Mouse (Mus musculus): ENCODE measurements around the gene Scyl3.

The Scyl3 gene

DNA sequence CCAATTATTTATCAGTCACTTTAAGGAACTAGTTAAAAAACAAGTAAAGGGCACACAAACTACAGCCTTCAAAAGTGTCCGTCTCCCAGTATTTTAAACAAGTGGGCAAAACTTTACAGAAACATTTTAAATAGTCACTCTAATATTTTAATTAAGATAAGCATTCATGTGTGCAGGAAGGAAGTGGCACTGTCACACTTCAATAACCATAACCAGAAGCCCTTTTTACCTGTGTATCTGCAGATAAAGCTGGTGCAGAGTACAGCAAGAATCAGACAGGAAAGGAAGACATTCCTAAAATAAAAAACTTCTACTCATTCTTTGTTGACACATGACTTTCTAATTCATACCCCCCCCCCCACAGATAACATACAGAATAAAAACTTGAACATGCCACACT is 47.6 kb downstream of the Scyl3 start:
- H3K36me3 ChIP-seq (ENCODE audit: insufficient read depth, low read length), result peaks cover 62% of the 10 kb centered on the region
- no peaks in the 10 kb centered on the region for H3K9me3 ChIP-seq (ENCODE audit: low read length)
- TF ChIP-seq CTCF (conservative IDR thresholded peaks at IDR 0.05; ENCODE audit: low read length) (no peak), POU5F1 (IDR thresholded peaks at IDR 0.05; ENCODE audit: borderline replicate concordance, low read length) (no peak), NANOG (IDR thresholded peaks at IDR 0.05; ENCODE audit: borderline replicate concordance, low read length) (no peak)
- no peak overlapping the region for H3K4me3 ChIP-seq (replicated peaks; ENCODE audit: low read length)
- H3K27me3 ChIP-seq (ENCODE audit: insufficient read depth, low read length), result no peaks in the 10 kb centered on the region
- no peaks in the 10 kb centered on the region for H3K4me1 ChIP-seq (replicated peaks; ENCODE audit: low read depth, low read length)

DNA sequence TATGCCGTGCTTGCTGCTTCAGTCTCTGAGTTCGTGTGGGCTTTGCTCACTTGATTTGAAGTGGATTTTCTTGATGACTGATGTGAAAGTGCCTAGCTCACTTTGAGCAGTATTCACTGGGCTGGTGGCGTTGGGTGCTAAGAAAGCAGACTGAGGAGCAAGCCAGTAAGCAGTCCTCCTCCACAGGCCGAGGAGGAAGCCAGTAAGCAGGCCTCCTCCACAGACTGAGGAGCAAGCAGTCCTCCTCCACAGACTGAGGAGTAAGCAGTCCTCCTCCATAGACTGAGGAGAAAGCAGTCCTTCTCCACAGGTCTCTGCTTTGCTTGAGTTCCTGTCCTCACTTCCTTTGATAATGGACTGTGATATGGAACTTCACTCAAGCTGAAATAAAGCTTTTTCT is 63.5 kb downstream of the Scyl3 start:
- no peaks in the 10 kb centered on the region for H3K27me3 ChIP-seq (ENCODE audit: insufficient read depth, low read length)
- peaks cover 47% of the 10 kb centered on the region for H3K36me3 ChIP-seq (ENCODE audit: insufficient read depth, low read length)
- no peaks in the 10 kb centered on the region for H3K9me3 ChIP-seq (ENCODE audit: low read length)
- no peak overlapping the region for H3K4me3 ChIP-seq (replicated peaks; ENCODE audit: low read length)
- TF ChIP-seq CTCF (conservative IDR thresholded peaks at IDR 0.05; ENCODE audit: low read length), result no peak
- TF ChIP-seq NANOG (IDR thresholded peaks at IDR 0.05; ENCODE audit: borderline replicate concordance, low read length), result no peak
- no peak for TF ChIP-seq POU5F1 (IDR thresholded peaks at IDR 0.05; ENCODE audit: borderline replicate concordance, low read length)
- peaks cover 28% of the 10 kb centered on the region for H3K4me1 ChIP-seq (replicated peaks; ENCODE audit: low read depth, low read length)

DNA sequence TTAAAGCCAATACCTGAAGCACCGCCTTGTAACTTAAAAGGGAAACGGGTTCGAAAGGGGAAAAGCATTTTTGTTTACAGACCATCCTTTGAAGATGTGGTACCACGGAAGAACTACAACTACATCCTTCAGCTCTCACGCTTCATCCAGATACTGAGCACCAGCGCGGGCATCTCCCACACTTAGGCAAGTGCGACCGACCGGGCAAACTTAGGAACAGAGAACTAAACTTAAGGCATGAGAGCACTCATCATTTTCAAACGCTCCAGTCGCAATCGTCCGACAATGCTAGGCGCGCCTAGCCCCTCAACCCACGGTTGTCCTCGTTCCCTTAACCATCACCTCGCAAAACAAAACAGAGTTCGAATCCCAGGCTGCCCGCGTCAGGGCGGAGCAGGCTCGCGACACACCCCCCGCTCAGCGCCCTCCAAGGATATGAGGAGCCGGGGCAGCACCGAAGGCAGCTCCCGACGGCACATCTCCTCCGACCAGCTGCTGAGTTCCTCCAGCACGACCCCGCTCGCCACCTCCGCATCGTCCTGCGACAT is 65.3 kb downstream of the Scyl3 start:
- H3K4me1 ChIP-seq (replicated peaks; ENCODE audit: low read depth, low read length), result peaks cover 28% of the 10 kb centered on the region
- peak overlapping the region; percentile 91 for H3K4me3 ChIP-seq (replicated peaks; ENCODE audit: low read length)
- peaks cover 35% of the 10 kb centered on the region for H3K36me3 ChIP-seq (ENCODE audit: insufficient read depth, low read length)
- TF ChIP-seq CTCF (conservative IDR thresholded peaks at IDR 0.05; ENCODE audit: low read length) (no peak), NANOG (IDR thresholded peaks at IDR 0.05; ENCODE audit: borderline replicate concordance, low read length) (no peak), POU5F1 (IDR thresholded peaks at IDR 0.05; ENCODE audit: borderline replicate concordance, low read length) (no peak)
- no peaks in the 10 kb centered on the region for H3K27me3 ChIP-seq (ENCODE audit: insufficient read depth, low read length)
- no peaks in the 10 kb centered on the region for H3K9me3 ChIP-seq (ENCODE audit: low read length)

DNA sequence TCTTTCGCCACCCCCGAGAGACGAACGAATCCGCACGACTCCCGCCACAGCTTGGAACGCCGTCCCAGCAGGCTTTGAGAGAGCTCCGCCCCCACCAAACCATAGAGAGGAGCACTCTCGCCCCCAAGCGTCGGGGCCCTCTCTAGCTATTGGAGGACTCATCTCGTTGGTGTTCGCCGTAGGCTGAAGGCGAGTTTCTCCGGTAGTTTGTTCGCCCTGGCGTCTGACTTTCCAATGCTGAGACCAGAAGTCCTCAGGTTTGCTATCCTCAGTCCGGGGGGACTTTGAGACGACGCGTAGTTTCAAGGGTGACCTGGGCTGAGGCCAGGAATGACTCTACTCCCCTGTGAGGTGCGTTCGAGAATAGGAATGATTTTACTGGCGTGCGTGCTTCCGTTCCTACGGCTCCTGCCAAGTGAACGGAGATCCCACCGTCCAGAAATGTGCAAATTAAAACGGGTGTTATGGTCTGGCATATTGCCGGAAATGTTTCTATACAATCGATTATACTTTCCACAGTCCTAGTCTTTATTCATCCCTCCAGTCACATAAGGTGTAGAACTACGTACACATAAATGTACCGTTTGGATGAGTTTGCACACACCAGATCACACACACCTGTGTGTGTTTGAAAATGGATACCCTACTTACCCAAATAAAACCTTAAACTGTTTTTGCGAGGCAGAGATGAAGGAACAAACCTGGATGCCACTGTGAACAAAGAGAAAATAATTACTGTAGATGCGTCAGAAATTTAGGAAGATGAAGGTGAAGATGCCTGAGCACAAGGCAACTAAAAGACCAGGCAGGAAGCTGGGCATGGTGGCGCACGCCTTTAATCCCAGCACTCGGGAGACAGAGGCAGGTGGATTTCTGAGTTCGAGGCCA is 66.1 kb downstream of the Scyl3 start, which contains the start of the genes BC055324 and Mettl18:
Gene BC055324 (minus strand): TSS at position 76 of the 888 bp plus-strand sequence.
Gene Mettl18 (plus strand): TSS at position 169 of the 888 bp plus-strand sequence.
- TF ChIP-seq POU5F1 (IDR thresholded peaks at IDR 0.05; ENCODE audit: borderline replicate concordance, low read length), result no peak
- no peak for TF ChIP-seq NANOG (IDR thresholded peaks at IDR 0.05; ENCODE audit: borderline replicate concordance, low read length)
- no peak for TF ChIP-seq CTCF (conservative IDR thresholded peaks at IDR 0.05; ENCODE audit: low read length)
- H3K4me3 ChIP-seq (replicated peaks; ENCODE audit: low read length), result peak within 1 kb of the TSS; percentile 91

DNA sequence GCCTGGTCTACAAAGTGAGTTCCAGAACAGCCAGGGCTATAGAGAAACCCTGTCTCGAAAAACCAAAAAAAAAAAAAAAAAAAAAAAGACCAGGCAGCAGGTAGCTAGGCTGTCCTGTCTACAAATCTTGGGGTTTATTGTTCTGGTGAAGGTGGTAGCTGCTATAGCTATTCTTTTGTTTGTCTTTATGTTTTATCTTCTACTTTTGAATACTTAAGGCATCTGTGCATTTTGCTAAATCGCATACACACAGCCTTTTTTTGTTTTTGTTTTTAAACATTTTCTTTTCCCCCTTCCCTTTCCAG is 66.7 kb downstream of the Scyl3 start:
- Histone ChIP-seq H3K9me3 (ENCODE audit: low read length) (no peaks in the 10 kb centered on the region), H3K36me3 (ENCODE audit: insufficient read depth, low read length) (peaks cover 29% of the 10 kb centered on the region), H3K4me1 (replicated peaks; ENCODE audit: low read depth, low read length) (peaks cover 28% of the 10 kb centered on the region), H3K4me3 (replicated peaks; ENCODE audit: low read length) (peak overlapping the region; percentile 91), H3K27me3 (ENCODE audit: insufficient read depth, low read length) (no peaks in the 10 kb centered on the region)
- TF ChIP-seq POU5F1 (IDR thresholded peaks at IDR 0.05; ENCODE audit: borderline replicate concordance, low read length) (no peak), NANOG (IDR thresholded peaks at IDR 0.05; ENCODE audit: borderline replicate concordance, low read length) (no peak), CTCF (conservative IDR thresholded peaks at IDR 0.05; ENCODE audit: low read length) (no peak)

More for the DNA sequence above, 66.1 kb downstream of the Scyl3 start, which contains the start of the genes BC055324 and Mettl18:
- peaks cover 28% of the 10 kb centered on the region for H3K4me1 ChIP-seq (replicated peaks; ENCODE audit: low read depth, low read length)
- H3K27me3 ChIP-seq (ENCODE audit: insufficient read depth, low read length), result no peaks in the 10 kb centered on the region
- H3K36me3 ChIP-seq (ENCODE audit: insufficient read depth, low read length), result peaks cover 34% of the 10 kb centered on the region
- H3K9me3 ChIP-seq (ENCODE audit: low read length), result no peaks in the 10 kb centered on the region

DNA sequence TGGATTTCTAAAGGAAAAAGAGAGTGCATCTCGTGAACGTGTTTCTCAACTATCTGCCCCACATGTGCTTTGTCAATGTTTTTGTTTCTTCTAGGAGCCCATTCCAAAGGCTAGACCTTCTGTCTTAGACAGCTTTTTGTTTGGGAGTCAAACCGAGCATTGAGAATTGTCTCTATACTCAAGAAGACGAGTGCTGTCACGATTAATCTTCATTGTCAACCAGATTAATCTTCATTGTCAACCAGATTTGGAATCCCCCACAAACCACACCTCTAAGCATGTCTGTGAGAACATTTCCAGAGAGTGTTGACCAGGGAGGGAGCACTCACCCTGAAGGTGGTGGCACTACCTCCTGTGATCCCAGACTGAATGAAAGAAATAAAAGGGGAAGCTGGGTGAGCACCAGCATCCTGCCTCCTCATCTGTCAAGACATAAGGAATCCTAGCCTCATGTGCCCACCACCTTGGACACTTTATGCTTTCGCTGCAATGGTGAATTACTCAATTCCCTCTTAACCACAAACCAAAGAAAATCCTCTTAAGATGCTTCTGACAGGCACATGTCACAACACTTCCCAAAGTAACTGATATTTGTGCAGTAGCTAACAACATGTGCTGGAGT is 73.0 kb downstream of the Scyl3 start:
- no peak overlapping the region for H3K4me3 ChIP-seq (replicated peaks; ENCODE audit: low read length)
- H3K27me3 ChIP-seq (ENCODE audit: insufficient read depth, low read length), result no peaks in the 10 kb centered on the region
- H3K9me3 ChIP-seq (ENCODE audit: low read length), result no peaks in the 10 kb centered on the region
- TF ChIP-seq NANOG (IDR thresholded peaks at IDR 0.05; ENCODE audit: borderline replicate concordance, low read length) (peak; percentile 84; the same call in 1 of the 2 replicates), CTCF (conservative IDR thresholded peaks at IDR 0.05; ENCODE audit: low read length) (no peak)
- peaks cover 51% of the 10 kb centered on the region for H3K4me1 ChIP-seq (replicated peaks; ENCODE audit: low read depth, low read length)
- H3K36me3 ChIP-seq (ENCODE audit: insufficient read depth, low read length), result peaks cover 7% of the 10 kb centered on the region

DNA sequence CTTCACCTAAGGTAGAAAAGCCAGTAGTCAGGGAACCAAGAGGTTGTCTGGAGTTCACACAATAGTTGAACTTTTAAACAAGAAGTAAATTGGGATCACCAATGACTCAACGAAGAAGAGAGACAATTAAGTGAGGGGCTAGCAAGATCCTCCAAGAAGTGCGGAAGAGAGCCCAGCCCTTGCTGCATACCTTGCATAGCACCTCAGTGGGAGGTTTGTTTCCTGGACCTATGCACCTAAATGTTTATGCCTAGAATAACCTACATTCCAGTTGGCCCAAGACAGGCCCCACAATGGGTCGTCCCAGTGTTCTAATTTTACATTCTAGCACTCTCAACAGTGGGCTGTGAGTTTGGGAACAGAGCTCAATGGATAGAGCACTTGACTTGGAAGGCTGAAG is 75.4 kb downstream of the Scyl3 start:
- H3K4me1 ChIP-seq (replicated peaks; ENCODE audit: low read depth, low read length), result peaks cover 56% of the 10 kb centered on the region
- no peaks in the 10 kb centered on the region for H3K27me3 ChIP-seq (ENCODE audit: insufficient read depth, low read length)
- no peaks in the 10 kb centered on the region for H3K9me3 ChIP-seq (ENCODE audit: low read length)
- TF ChIP-seq CTCF (conservative IDR thresholded peaks at IDR 0.05; ENCODE audit: low read length), result no peak
- TF ChIP-seq NANOG (IDR thresholded peaks at IDR 0.05; ENCODE audit: borderline replicate concordance, low read length), result no peak
- no peak for TF ChIP-seq POU5F1 (IDR thresholded peaks at IDR 0.05; ENCODE audit: borderline replicate concordance, low read length)
- no peaks in the 10 kb centered on the region for H3K36me3 ChIP-seq (ENCODE audit: insufficient read depth, low read length)
- no peak overlapping the region for H3K4me3 ChIP-seq (replicated peaks; ENCODE audit: low read length)
